Mouse (Mus musculus) neutrophil, adult 65 days (primary cell): Measurements from ENCODE around the gene Defa25. TPM values are rescaled to one million over a fixed set of nuclear protein-coding genes. Genes with fewer than 3 reads are reported as not detected.

Experiments used
- total RNA-seq: library from RNA; stranded (reverse); gene quantifications from 2 replicates; pipeline ENCODE4 v1.2.4, GENCODE M21; 2023

Defa25 gene
- total RNA-seq = not detected in 2 replicates

DNA sequence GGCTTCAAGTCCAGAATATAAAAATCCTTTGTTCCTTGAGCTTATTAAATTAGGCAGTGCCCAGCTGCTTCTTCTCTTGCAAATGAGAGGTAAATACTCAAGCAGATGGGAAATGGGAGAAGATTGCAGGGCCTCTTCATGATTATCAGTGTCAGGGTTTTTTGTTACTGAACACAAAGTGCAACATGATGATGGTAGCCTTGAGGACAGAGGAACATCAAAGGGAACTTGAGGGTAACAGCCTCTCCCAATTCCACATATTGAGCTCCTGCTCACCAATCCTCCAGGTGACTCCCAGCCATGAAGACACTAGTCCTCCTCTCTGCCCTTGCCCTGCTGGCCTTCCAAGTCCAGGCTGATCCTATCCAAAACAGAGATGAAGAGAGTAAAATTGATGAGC, at the start of gene Defa25:
TSS of gene Defa25 (plus strand) at position 301 of the 400 bp plus-strand sequence.

DNA sequence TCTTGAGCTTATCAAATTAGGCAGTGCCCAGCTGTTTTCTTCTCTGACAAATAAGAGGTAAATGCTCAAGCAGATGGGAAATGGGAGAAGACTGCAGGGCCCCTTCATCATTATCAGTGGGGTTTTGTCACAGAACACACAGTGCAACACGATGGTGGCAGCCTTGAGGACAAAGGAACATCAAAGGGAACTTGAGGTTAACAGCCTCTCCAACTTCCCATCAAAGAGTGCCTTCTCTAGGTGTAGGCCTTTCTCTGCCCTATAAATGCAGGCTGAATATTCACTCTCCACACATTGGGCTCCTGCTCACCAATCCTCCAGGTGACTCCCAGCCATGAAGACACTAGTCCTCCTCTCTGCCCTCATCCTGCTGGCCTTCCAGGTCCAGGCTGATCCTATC, 29.5 kb upstream of the Defa25 start, which contains the start of gene Defa23:
TSS of gene Defa23 (plus strand) at position 301 of the 400 bp plus-strand sequence.

DNA sequence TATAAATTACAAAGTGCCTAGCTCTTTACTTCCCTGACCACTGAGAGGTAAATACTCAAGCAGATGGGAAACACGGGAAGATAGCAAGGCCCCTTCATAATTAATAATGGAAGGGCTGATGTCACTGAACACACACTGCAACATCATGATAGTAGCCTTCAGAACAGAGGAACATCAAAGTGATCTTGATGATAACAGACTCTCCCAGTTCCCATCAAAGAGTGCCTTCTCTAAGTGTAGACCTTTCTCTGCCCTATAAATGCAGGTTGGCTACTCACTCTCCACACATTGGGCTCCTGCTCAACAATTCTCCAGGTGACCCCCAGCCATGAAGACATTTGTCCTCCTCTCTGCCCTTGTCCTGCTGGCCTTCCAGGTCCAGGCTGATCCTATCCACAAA, 19.5 kb upstream of the Defa25 start, which contains the start of gene Defa35:
TSS of gene Defa35 (plus strand) at position 301 of the 400 bp plus-strand sequence.

DNA sequence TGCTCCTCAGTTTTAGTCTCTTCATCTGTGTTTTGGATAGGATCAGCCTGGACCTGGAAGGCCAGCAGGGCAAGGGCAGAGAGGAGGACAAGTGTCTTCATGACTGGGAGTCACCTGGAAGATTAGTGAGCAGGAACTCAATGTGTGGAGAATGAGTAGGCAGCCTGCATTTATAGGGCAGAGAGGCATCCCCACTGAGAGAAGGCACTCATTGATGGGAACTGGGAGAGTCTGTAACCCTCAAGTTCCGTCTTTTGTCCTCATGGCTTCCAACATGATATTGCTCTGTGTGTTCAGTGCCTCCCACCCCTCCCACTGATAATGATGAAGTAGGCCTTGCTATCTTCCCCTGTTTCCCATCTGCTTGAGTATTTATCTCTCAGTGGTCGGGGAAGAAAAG, 11.7 kb downstream of the Defa25 start, which contains the start of gene Gm14851:
TSS of gene Gm14851 (minus strand) at position 101 of the 400 bp plus-strand sequence.

DNA sequence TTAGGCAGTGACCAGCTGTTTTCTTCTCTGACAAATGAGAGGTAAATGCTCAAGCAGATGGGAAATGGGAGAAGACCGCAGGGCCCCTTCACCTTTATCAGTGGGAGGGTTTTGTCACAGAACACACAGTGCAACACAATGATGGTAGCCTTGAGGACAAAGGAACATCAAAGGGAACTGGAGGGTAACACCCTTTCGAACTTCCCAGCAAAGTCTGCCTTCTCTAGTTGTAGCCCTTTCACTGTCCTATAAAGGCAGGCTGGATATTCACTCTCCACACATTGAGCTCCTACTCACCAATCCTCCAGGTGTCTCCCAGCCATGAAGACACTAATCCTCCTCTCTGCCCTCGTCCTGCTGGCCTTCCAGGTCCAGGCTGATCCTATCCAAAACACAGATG, 50.1 kb downstream of the Defa25 start, which contains the start of gene Defa30:
TSS of gene Defa30 (plus strand) at position 301 of the 400 bp plus-strand sequence.

Other genes with a start within 250 kb of the Defa25 start
- gene Defb33, start 191.8 kb upstream of the Defa25 start, total RNA-seq = not detected in 2 replicates
- gene Gm15056, start 181.8 kb upstream of the Defa25 start, total RNA-seq = not detected in 2 replicates
- gene Gm6040, start 162.4 kb upstream of the Defa25 start, total RNA-seq = not detected in 2 replicates
- gene AY761185, start 139.7 kb upstream of the Defa25 start, total RNA-seq = not detected in 2 replicates
- not detected in 2 replicates for gene Defa21, start 58.9 kb upstream of the Defa25 start, total RNA-seq
- gene Defa23, start 29.4 kb upstream of the Defa25 start, total RNA-seq = not detected in 2 replicates
- not detected in 2 replicates for gene Defa35, start 19.4 kb upstream of the Defa25 start, total RNA-seq
- not detected in 2 replicates for gene Gm14851, start 11.6 kb downstream of the Defa25 start, total RNA-seq
- gene Defa30, start 50.2 kb downstream of the Defa25 start, total RNA-seq = not detected in 2 replicates
- not detected in 2 replicates for gene Defa22, start 77.8 kb downstream of the Defa25 start, total RNA-seq
- not detected in 2 replicates for gene Defa31, start 107.2 kb downstream of the Defa25 start, total RNA-seq
- not detected in 2 replicates for gene Gm15293, start 117.1 kb downstream of the Defa25 start, total RNA-seq
- gene Gm15292, start 165.3 kb downstream of the Defa25 start, total RNA-seq = not detected in 2 replicates
- gene Defa27, start 231.1 kb downstream of the Defa25 start, total RNA-seq = not detected in 2 replicates
- not detected in 2 replicates for gene Defa29, start 242.6 kb downstream of the Defa25 start, total RNA-seq